Mouse (Mus musculus) MEL (cell line): ENCODE data around the gene Gsk3a. TPM values are rescaled to one million over a fixed set of nuclear protein-coding genes. Genes with fewer than 3 reads are reported as not detected.
"Not testable (repeated sequence)": the region's sequence is repeated elsewhere in the genome, so short reads cannot be mapped to it uniquely, and the experiment has no call there.

Experiments
- DNase-seq: peaks from one replicate; pipeline ENCODE4 v3.0.0; 2011; ENCODE audit warnings: low read depth, low spot score
- H3K27ac ChIP-seq: 2 replicates; pipeline ENCODE4 v1.5.1; 2012; ENCODE audit warnings: low read depth, mild to moderate bottlenecking, control low read depth, low read length, moderate library complexity; ENCODE audit not compliant: control insufficient read depth
- H3K27me3 ChIP-seq, 2 experiments: fragments of 150-350 bp in 1 of 2; sonication (generic) in 1 of 2; 2 replicates each; pipeline ENCODE4 v1.6.1; 2012; ENCODE audit warnings: low read length in 2 of 2, mild to moderate bottlenecking in 2 of 2, improper control_type of control experiment in 1 of 2, moderate library complexity in 1 of 2; ENCODE audit not compliant: insufficient read depth in 2 of 2, control insufficient read depth in 1 of 2
- H3K36me3 ChIP-seq, 2 experiments: 2 replicates each; pipeline ENCODE4 v1.6.1; 2012 to 2014; ENCODE audit warnings: low read length in 2 of 2, improper control_type of control experiment in 1 of 2, inconsistent platforms in 1 of 2, mild to moderate bottlenecking in 1 of 2; ENCODE audit not compliant: insufficient read depth in 2 of 2, control insufficient read depth in 1 of 2
- H3K4me1 ChIP-seq, 2 experiments: fragments of 150-350 bp in 1 of 2; sonication (generic) in 1 of 2; 2 replicates each; pipeline ENCODE4 v1.6.1; 2012; ENCODE audit warnings: low read length in 2 of 2, improper control_type of control experiment in 1 of 2, mild to moderate bottlenecking in 1 of 2; ENCODE audit not compliant: insufficient read depth in 2 of 2, control insufficient read depth in 1 of 2
- H3K4me3 ChIP-seq, 2 experiments: fragments of 150-350 bp in 1 of 2; sonication (generic) in 1 of 2; 2 replicates each; pipeline ENCODE4 v1.5.1; 2012; ENCODE audit warnings: low read depth in 2 of 2, low read length in 2 of 2, mild to moderate bottlenecking in 2 of 2, moderate library complexity in 2 of 2, control low read depth in 1 of 2, improper control_type of control experiment in 1 of 2; ENCODE audit not compliant: control insufficient read depth in 1 of 2, insufficient read depth in 1 of 2
- H3K79me2 ChIP-seq: 2 replicates; pipeline ENCODE4 v1.6.1; 2012; ENCODE audit warnings: mild to moderate bottlenecking, low read length, moderate library complexity; ENCODE audit not compliant: control insufficient read depth, poor library complexity, insufficient read depth
- H3K9ac ChIP-seq: 2 replicates; pipeline ENCODE4 v1.6.1; 2012; ENCODE audit warnings: low read depth, mild to moderate bottlenecking, control low read depth, low read length, moderate library complexity; ENCODE audit not compliant: control insufficient read depth, poor library complexity, severe bottlenecking
- H3K9me3 ChIP-seq: fragments of 150-350 bp; sonication (generic); replicated peaks from 2 replicates; pipeline ENCODE4 v1.6.1; 2012; ENCODE audit warnings: mild to moderate bottlenecking, low read length, improper control_type of control experiment, moderate library complexity; ENCODE audit not compliant: insufficient read depth
- BHLHE40 ChIP-seq: IDR thresholded peaks from 2 replicates; pipeline ENCODE4 v1.6.1; 2012; ENCODE audit warnings: low read depth, mild to moderate bottlenecking, inconsistent platforms, low read length, improper control_type of control experiment, borderline replicate concordance
- E2F4 ChIP-seq: IDR thresholded peaks from 2 replicates; pipeline ENCODE4 v1.6.1; 2011; ENCODE audit warnings: low read depth, low read length, improper control_type of control experiment, borderline replicate concordance
- EP300 ChIP-seq, 2 experiments: IDR thresholded peaks; 2 replicates each; pipeline ENCODE4 v1.6.1; 2011; ENCODE audit warnings: improper control_type of control experiment in 2 of 2, low read length in 2 of 2, low read depth in 1 of 2, mild to moderate bottlenecking in 1 of 2
- ETS1 ChIP-seq: IDR thresholded peaks from 2 replicates; pipeline ENCODE4 v1.6.1; 2012; ENCODE audit warnings: low read depth, mild to moderate bottlenecking, inconsistent platforms, low read length, improper control_type of control experiment, moderate library complexity
- GABPA ChIP-seq: IDR thresholded peaks from 2 replicates; pipeline ENCODE4 v1.6.1; 2012; ENCODE audit warnings: low read depth, mild to moderate bottlenecking, inconsistent platforms, low read length, improper control_type of control experiment, moderate library complexity
- GATA1 ChIP-seq: IDR thresholded peaks from 2 replicates; pipeline ENCODE4 v1.6.1; 2011; ENCODE audit warnings: low read depth, low read length, improper control_type of control experiment
- MAZ ChIP-seq: IDR thresholded peaks from 2 replicates; pipeline ENCODE4 v1.6.1; 2012; ENCODE audit warnings: low read depth, mild to moderate bottlenecking, inconsistent platforms, low read length, improper control_type of control experiment
- MXI1 ChIP-seq: IDR thresholded peaks from 2 replicates; pipeline ENCODE4 v1.6.1; 2011; ENCODE audit warnings: mild to moderate bottlenecking, low read depth, low read length, improper control_type of control experiment
- NELFE ChIP-seq: IDR thresholded peaks from 2 replicates; pipeline ENCODE4 v1.6.1; 2011; ENCODE audit warnings: low read depth, low read length, improper control_type of control experiment
- NRF1 ChIP-seq: IDR thresholded peaks from 2 replicates; pipeline ENCODE4 v1.6.1; 2014; ENCODE audit warnings: low read depth, mild to moderate bottlenecking, inconsistent platforms, low read length, improper control_type of control experiment, moderate library complexity; ENCODE audit not compliant: poor library complexity, insufficient read depth, severe bottlenecking
- POLR2A ChIP-seq, 2 experiments: IDR thresholded peaks; 2 replicates each; pipeline ENCODE4 v1.6.1; 2011 to 2012; ENCODE audit warnings: low read length in 2 of 2, mild to moderate bottlenecking in 2 of 2, control low read depth in 1 of 2, improper control_type of control experiment in 1 of 2, low read depth in 1 of 2, moderate library complexity in 1 of 2; ENCODE audit not compliant: control insufficient read depth in 1 of 2, insufficient read depth in 1 of 2, poor library complexity in 1 of 2
- SIN3A ChIP-seq: IDR thresholded peaks from 2 replicates; pipeline ENCODE4 v1.6.1; 2012; ENCODE audit warnings: low read length, improper control_type of control experiment, inconsistent platforms
- TAL1 ChIP-seq: IDR thresholded peaks from 2 replicates; pipeline ENCODE4 v1.6.1; 2012; ENCODE audit warnings: mild to moderate bottlenecking, inconsistent platforms, low read length, moderate library complexity, mixed read lengths
- TBP ChIP-seq: IDR thresholded peaks from 2 replicates; pipeline ENCODE4 v1.8.0; 2011; ENCODE audit warnings: low read depth, low read length, improper control_type of control experiment
- TCF12 ChIP-seq: IDR thresholded peaks from 2 replicates; pipeline ENCODE4 v1.6.1; 2014; ENCODE audit warnings: low read depth, mild to moderate bottlenecking, inconsistent platforms, low read length, improper control_type of control experiment, moderate library complexity
- UBTF ChIP-seq: IDR thresholded peaks from 2 replicates; pipeline ENCODE4 v1.6.1; 2012; ENCODE audit warnings: low read depth, mild to moderate bottlenecking, inconsistent platforms, low read length, improper control_type of control experiment, moderate library complexity, borderline replicate concordance; ENCODE audit not compliant: insufficient read depth
- USF1 ChIP-seq: IDR thresholded peaks from 2 replicates; pipeline ENCODE4 v1.6.1; 2014; ENCODE audit warnings: low read depth, mild to moderate bottlenecking, inconsistent platforms, low read length, improper control_type of control experiment, moderate library complexity
- USF2 ChIP-seq, 2 experiments: IDR thresholded peaks; 2 replicates each; pipeline ENCODE4 v1.6.1; 2011 to 2012; ENCODE audit warnings: improper control_type of control experiment in 2 of 2, low read length in 2 of 2, borderline replicate concordance in 1 of 2, inconsistent platforms in 1 of 2, low read depth in 1 of 2, mild to moderate bottlenecking in 1 of 2; ENCODE audit not compliant: insufficient read depth in 1 of 2
- ZMIZ1 ChIP-seq: IDR thresholded peaks from 2 replicates; pipeline ENCODE4 v1.6.1; 2012; ENCODE audit warnings: low read depth, mild to moderate bottlenecking, inconsistent platforms, low read length, improper control_type of control experiment, moderate library complexity
- ZNF384 ChIP-seq: IDR thresholded peaks from 2 replicates; pipeline ENCODE4 v1.6.1; 2012; ENCODE audit warnings: low read depth, mild to moderate bottlenecking, inconsistent platforms, low read length, improper control_type of control experiment
- polyA plus RNA-seq, 2 experiments: library from polyadenylated mRNA; stranded (reverse) in 1 of 2; unstranded in 1 of 2; fragments of >175 nt in 1 of 2; fragments of >200 nt in 1 of 2; gene quantifications; 2 replicates each; pipeline versions ENCODE4 v1.2.1 to v1.2.4; 2012; ENCODE audit warnings: low replicate concordance in 2 of 2, low read depth in 1 of 2; ENCODE audit not compliant: insufficient read length in 2 of 2, insufficient read depth in 1 of 2, missing spikeins in 1 of 2
- total RNA-seq: library from RNA; depleted of rRNA; stranded (reverse); fragments of 300-350 nt; gene quantifications from 2 replicates; pipeline ENCODE4 v1.2.3, GENCODE M21; 2012

The Gsk3a gene
- total and polyA plus RNA-seq, 3 experiments, result 59.8 to 149 (median 86.6) TPM

- Histone ChIP-seq H3K36me3 (peaks cover 0 to 20% of the 10 kb centered on the region in 2 experiments; a peak in 2 of 4 replicates), H3K27ac (peak overlapping the region; percentile 93)
- 0 out of 2 replicates have a peak, but pooled peaks have one; percentile 0 for TF ChIP-seq ETS1
- no peak for TF ChIP-seq ZNF384
- TF ChIP-seq, all 39 proteins: peak for 1
- peaks cover 7 to 26% of the 10 kb centered on the region in 2 experiments; a peak in 3 of 4 replicates for H3K4me1 ChIP-seq
- peak; percentile 65 for DNase-seq
- H3K9me3 ChIP-seq, result no peaks in the 10 kb centered on the region
- peak overlapping the region; percentile 61 for H3K9ac ChIP-seq
- H3K79me2 ChIP-seq, result peaks cover 20% of the 10 kb centered on the region
- H3K4me3 ChIP-seq, result peak overlapping the region in 1 of 2 experiments; percentile 9; a peak in 1 of 4 replicates
- H3K27me3 ChIP-seq, result no peaks in the 10 kb centered on the region
Measured at GRCm38 (mm10) chr7:25266180-25266962, 28.7 kb upstream of the Gsk3a start.

DNA sequence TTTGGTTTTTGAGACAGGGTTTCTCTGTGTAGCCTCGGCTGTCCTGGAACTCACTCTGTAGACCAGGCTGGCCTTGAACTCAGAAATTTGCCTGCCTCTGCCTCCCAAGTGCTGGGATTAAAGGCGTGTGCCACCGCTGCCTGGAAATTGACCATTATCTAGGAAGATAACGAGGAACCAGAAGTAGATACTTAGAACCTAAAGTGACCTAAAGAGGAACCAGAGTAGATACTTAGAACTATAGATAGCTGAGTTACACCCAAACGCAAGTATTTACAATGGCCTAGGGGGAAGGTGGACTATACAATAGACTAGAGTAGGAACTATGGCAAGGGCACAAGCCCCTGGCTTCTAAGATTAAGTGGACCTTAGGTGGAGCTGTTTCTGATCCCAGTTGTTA is 28.1 kb upstream of the Gsk3a start:
- TF ChIP-seq TBP (0 out of 2 replicates have a peak, but pooled peaks have one; percentile 42), EP300 (IDR thresholded peaks at IDR 0.05; ENCODE audit: low read depth in 1 of 2, low read length in 2 of 2) (peak in 1 of 2 experiments; percentile 57; a peak in 3 of 4 replicates), ZNF384 (0 out of 2 replicates have a peak, but pooled peaks have one; percentile 18), GATA1 (peak; percentile 75), TCF12 (0 out of 2 replicates have a peak, but pooled peaks have one; percentile 18)
- Histone ChIP-seq H3K4me1 (peaks cover 7 to 26% of the 10 kb centered on the region in 2 experiments; a peak in 3 of 4 replicates), H3K79me2 (peaks cover 19% of the 10 kb centered on the region)

GRCm38 (mm10) chr7:25263968-25264870 is 26.6 kb upstream of the Gsk3a start:
- Histone ChIP-seq H3K27ac (no peak overlapping the region), H3K4me1 (peaks cover 7 to 14% of the 10 kb centered on the region in 2 experiments; a peak in 3 of 4 replicates), H3K79me2 (peaks cover 9% of the 10 kb centered on the region), H3K9ac (no peak overlapping the region), H3K9me3 (no peaks in the 10 kb centered on the region), H3K27me3 (no peaks in the 10 kb centered on the region), H3K4me3 (no peak overlapping the region), H3K36me3 (peaks cover 0 to 12% of the 10 kb centered on the region in 2 experiments; a peak in 2 of 4 replicates)
- DNase-seq, result no peak
- TF ChIP-seq MXI1 (no peak), POLR2A (IDR thresholded peaks at IDR 0.05; ENCODE audit: control insufficient read depth in 1 of 2, insufficient read depth in 1 of 2, low read depth in 1 of 2, low read length in 2 of 2, poor library complexity in 1 of 2) (no peak), USF1 (no peak), ZMIZ1 (no peak), MAZ (no peak), NELFE (no peak), E2F4 (no peak), USF2 (IDR thresholded peaks at IDR 0.05; ENCODE audit: borderline replicate concordance in 1 of 2, insufficient read depth in 1 of 2, low read depth in 1 of 2, low read length in 2 of 2) (no peak), BHLHE40 (no peak), UBTF (no peak), ZNF384 (no peak), GABPA (no peak), SIN3A (no peak), NRF1 (no peak), EP300 (IDR thresholded peaks at IDR 0.05; ENCODE audit: low read depth in 1 of 2, low read length in 2 of 2) (no peak), TAL1 (no peak), ETS1 (no peak)

More for the DNA sequence above, 28.1 kb upstream of the Gsk3a start:
- not testable (repeated sequence) for H3K4me3 ChIP-seq, H3K9ac ChIP-seq, H3K27me3 ChIP-seq, H3K9me3 ChIP-seq
- H3K27ac ChIP-seq, result peak overlapping the region; percentile 93
- DNase-seq, result peak; percentile 62
- peaks cover 0 to 20% of the 10 kb centered on the region in 2 experiments; a peak in 2 of 4 replicates for H3K36me3 ChIP-seq
